Mouse (Mus musculus) retina, postnatal 7 days (tissue): ENCODE data around the gene Mgat4a.
"Not testable (repeated sequence)": the region's sequence is repeated elsewhere in the genome, so short reads cannot be mapped to it uniquely, and the experiment has no call there.

Source experiments
- DNase-seq: peaks from one replicate; pipeline ENCODE4 v3.0.0-alpha.2; 2012; ENCODE audit warnings: low read depth, low spot score

The Mgat4a gene

GRCm38 (mm10) chr1:37532533-37532840, 8.3 kb downstream of the Mgat4a start:
- no peak for DNase-seq

GRCm38 (mm10) chr1:37531654-37532532, 8.9 kb downstream of the Mgat4a start:
- no peak for DNase-seq

- DNase-seq: no peak
Observed at GRCm38 (mm10) chr1:37530061-37530460, 10.8 kb downstream of the Mgat4a start.

GRCm38 (mm10) chr1:37526257-37526656, 14.6 kb downstream of the Mgat4a start:
- DNase-seq: no peak

GRCm38 (mm10) chr1:37524669-37525068, 16.1 kb downstream of the Mgat4a start:
- no peak for DNase-seq

- not testable (repeated sequence) for DNase-seq
Observed at GRCm38 (mm10) chr1:37524122-37524521, 16.7 kb downstream of the Mgat4a start.

- DNase-seq: not testable (repeated sequence)
Observed at GRCm38 (mm10) chr1:37523548-37523947, 17.3 kb downstream of the Mgat4a start.

- DNase-seq: no peak
Observed at GRCm38 (mm10) chr1:37522101-37522500, 18.7 kb downstream of the Mgat4a start.

GRCm38 (mm10) chr1:37518791-37519190, 22.0 kb downstream of the Mgat4a start:
- no peak for DNase-seq

- DNase-seq: no peak
Observed at GRCm38 (mm10) chr1:37518124-37518720, 22.6 kb downstream of the Mgat4a start.

- no peak for DNase-seq
Observed at GRCm38 (mm10) chr1:37512961-37513431, 27.8 kb downstream of the Mgat4a start.

GRCm38 (mm10) chr1:37512109-37512640, 28.6 kb downstream of the Mgat4a start:
- DNase-seq: no peak

GRCm38 (mm10) chr1:37510193-37510592, 30.6 kb downstream of the Mgat4a start:
- DNase-seq: no peak

- DNase-seq: no peak
Observed at GRCm38 (mm10) chr1:37509437-37509836, 31.4 kb downstream of the Mgat4a start.

GRCm38 (mm10) chr1:37505348-37505730, 35.5 kb downstream of the Mgat4a start:
- DNase-seq: no peak

GRCm38 (mm10) chr1:37504716-37505347, 36.0 kb downstream of the Mgat4a start:
- DNase-seq: no peak

GRCm38 (mm10) chr1:37503656-37504055, 37.2 kb downstream of the Mgat4a start:
- DNase-seq: no peak

- DNase-seq: no peak
Observed at GRCm38 (mm10) chr1:37502354-37502753, 38.5 kb downstream of the Mgat4a start.

GRCm38 (mm10) chr1:37500723-37501122, 40.1 kb downstream of the Mgat4a start:
- no peak for DNase-seq

- not testable (repeated sequence) for DNase-seq
Observed at GRCm38 (mm10) chr1:37499395-37499794, 41.4 kb downstream of the Mgat4a start.

- DNase-seq: no peak
Observed at GRCm38 (mm10) chr1:37498911-37499310, 41.9 kb downstream of the Mgat4a start.

GRCm38 (mm10) chr1:37496591-37497280, 44.1 kb downstream of the Mgat4a start:
- DNase-seq: no peak
